Mouse (Mus musculus) heart, embryonic 10.5 days (tissue): Measurements from ENCODE around the gene Olfr90. TPM values are rescaled to one million over a fixed set of nuclear protein-coding genes. Genes with fewer than 3 reads are reported as not detected.
"Not testable (repeated sequence)": the region's sequence is repeated elsewhere in the genome, so short reads cannot be mapped to it uniquely, and the experiment has no call there.

Experiments used
- DNase-seq: peaks from one replicate; pipeline ENCODE4 v3.0.0-alpha.2; 2017; ENCODE audit warnings: low spot score
- H3K27ac ChIP-seq: fragments of 300-500 bp; sonication (generic); 2 replicates; pipeline ENCODE4 v1.5.1; 2016; ENCODE audit warnings: mild to moderate bottlenecking
- H3K27me3 ChIP-seq: fragments of 300-500 bp; sonication (generic); 2 replicates; pipeline ENCODE4 v1.6.1; 2016; ENCODE audit warnings: mild to moderate bottlenecking; ENCODE audit not compliant: poor library complexity, insufficient read depth, severe bottlenecking
- H3K36me3 ChIP-seq: fragments of 300-500 bp; sonication (generic); 2 replicates; pipeline ENCODE4 v1.6.1; 2016; ENCODE audit warnings: mild to moderate bottlenecking, moderate library complexity
- H3K4me1 ChIP-seq: fragments of 300-500 bp; sonication (generic); 2 replicates; pipeline ENCODE4 v1.6.1; 2016; ENCODE audit warnings: mild to moderate bottlenecking
- H3K4me3 ChIP-seq: fragments of 300-500 bp; sonication (generic); 2 replicates; pipeline ENCODE4 v1.5.1; 2016; ENCODE audit warnings: mild to moderate bottlenecking, moderate library complexity
- H3K9me3 ChIP-seq: fragments of 300-500 bp; sonication (generic); 2 replicates; pipeline ENCODE4 v1.6.1; 2016; ENCODE audit warnings: mild to moderate bottlenecking, moderate library complexity
- WGBS: fragments of 180-500 bp; shearing (Covaris S2); methylation state at CpG from one replicate; pipeline ENCODE4 v1.1.7; 2016; 5-methylcytosine and 5-hydroxymethylcytosine counted together
- polyA plus RNA-seq: library from polyadenylated mRNA; unstranded; fragments of >200 nt; fragmentation: Nextera tagmentation; extraction: Ambion mirVana; gene quantifications from 2 replicates; pipeline ENCODE4 v1.2.1, GENCODE M21; 2016

Gene Olfr90
- polyA plus RNA-seq = not detected in 2 replicates

GRCm38 (mm10) chr17:37088399-37088798, at the start of gene Olfr90:
TSS of gene Olfr90 (minus strand) at chr17:37088499.
- no peak for DNase-seq
- no peaks in the 10 kb centered on the region for H3K36me3 ChIP-seq
- H3K27me3 ChIP-seq = no peaks in the 10 kb centered on the region
- H3K9me3 ChIP-seq = no peaks in the 10 kb centered on the region
- H3K27ac ChIP-seq = no peak within 1 kb of the TSS
- no peaks in the 10 kb centered on the region for H3K4me1 ChIP-seq
- no peak within 1 kb of the TSS for H3K4me3 ChIP-seq

GRCm38 (mm10) chr17:37131366-37131765, 43.1 kb upstream of the Olfr90 start:
- H3K4me3 ChIP-seq, H3K9me3 ChIP-seq, H3K4me1 ChIP-seq, H3K27ac ChIP-seq, H3K27me3 ChIP-seq, DNase-seq, H3K36me3 ChIP-seq: not testable (repeated sequence)
- WGBS = 74% methylated on average over 4 of the region's 4 CpGs

- Histone ChIP-seq H3K4me3 (no peak within 1 kb of the TSS), H3K4me1 (no peaks in the 10 kb centered on the region), H3K36me3 (no peaks in the 10 kb centered on the region), H3K27me3 (no peaks in the 10 kb centered on the region), H3K27ac (no peak within 1 kb of the TSS), H3K9me3 (no peaks in the 10 kb centered on the region)
- WGBS = 74% methylated on average over 2 of the region's 2 CpGs
- no peak for DNase-seq
These were observed 31.7 kb upstream of the Olfr90 start, which contains the start of gene Olfr92 for GRCm38 (mm10) chr17:37119988-37120387. TSS of gene Olfr92 (minus strand) at chr17:37120088.

GRCm38 (mm10) chr17:37098178-37098577, 9.9 kb upstream of the Olfr90 start, which contains the start of gene Olfr91:
TSS of gene Olfr91 (minus strand) at chr17:37098278.
- no peak for DNase-seq
- Histone ChIP-seq H3K4me1 (no peaks in the 10 kb centered on the region), H3K27me3 (no peaks in the 10 kb centered on the region), H3K36me3 (no peaks in the 10 kb centered on the region), H3K9me3 (no peaks in the 10 kb centered on the region), H3K27ac (no peak within 1 kb of the TSS), H3K4me3 (no peak within 1 kb of the TSS)
- WGBS = 77% methylated on average over 1 of the region's 1 CpGs

GRCm38 (mm10) chr17:37093289-37093688, 5.0 kb upstream of the Olfr90 start:
- no peak for DNase-seq
- 79% methylated on average over 5 of the region's 5 CpGs for whole genome bisulfite sequencing
- Histone ChIP-seq H3K9me3 (no peaks in the 10 kb centered on the region), H3K4me1 (no peaks in the 10 kb centered on the region), H3K4me3 (no peak overlapping the region), H3K27me3 (no peaks in the 10 kb centered on the region), H3K27ac (no peak overlapping the region), H3K36me3 (no peaks in the 10 kb centered on the region)

GRCm38 (mm10) chr17:37092198-37092597, 3.9 kb upstream of the Olfr90 start:
- DNase-seq = no peak
- WGBS = 72% methylated on average over 1 of the region's 1 CpGs
- Histone ChIP-seq H3K4me1 (no peaks in the 10 kb centered on the region), H3K9me3 (no peaks in the 10 kb centered on the region), H3K36me3 (no peaks in the 10 kb centered on the region), H3K27me3 (no peaks in the 10 kb centered on the region), H3K4me3 (no peak overlapping the region), H3K27ac (no peak overlapping the region)

GRCm38 (mm10) chr17:37085545-37085944, 2.8 kb downstream of the Olfr90 start:
- H3K4me3 ChIP-seq = no peak overlapping the region
- WGBS = 71% methylated on average over 10 of the region's 10 CpGs
- no peaks in the 10 kb centered on the region for H3K27me3 ChIP-seq
- H3K27ac ChIP-seq = no peak overlapping the region
- H3K9me3 ChIP-seq = no peaks in the 10 kb centered on the region
- DNase-seq = no peak
- H3K36me3 ChIP-seq = no peaks in the 10 kb centered on the region
- H3K4me1 ChIP-seq = no peaks in the 10 kb centered on the region

- no peaks in the 10 kb centered on the region for H3K27me3 ChIP-seq
- no peak overlapping the region for H3K4me3 ChIP-seq
- peaks cover 6% of the 10 kb centered on the region; the same call in 1 of the 2 replicates for H3K4me1 ChIP-seq
- H3K9me3 ChIP-seq = no peaks in the 10 kb centered on the region
- WGBS = 59% methylated on average over 5 of the region's 5 CpGs
- no peak overlapping the region for H3K27ac ChIP-seq
- no peaks in the 10 kb centered on the region for H3K36me3 ChIP-seq
- DNase-seq = no peak
These were observed 3.7 kb downstream of the Olfr90 start for GRCm38 (mm10) chr17:37084632-37085031.

- DNase-seq = peak; percentile 88
- Histone ChIP-seq H3K4me1 (peaks cover 6% of the 10 kb centered on the region; the same call in 1 of the 2 replicates), H3K27ac (no peak overlapping the region), H3K27me3 (no peaks in the 10 kb centered on the region), H3K9me3 (no peaks in the 10 kb centered on the region), H3K4me3 (no peak overlapping the region), H3K36me3 (no peaks in the 10 kb centered on the region)
- 4% methylated on average over 8 of the region's 8 CpGs for WGBS
These were observed 5.0 kb downstream of the Olfr90 start for GRCm38 (mm10) chr17:37083327-37083726.

- Histone ChIP-seq H3K9me3 (no peaks in the 10 kb centered on the region), H3K27ac (no peak overlapping the region), H3K4me3 (no peak overlapping the region), H3K4me1 (peaks cover 6% of the 10 kb centered on the region; the same call in 1 of the 2 replicates), H3K27me3 (no peaks in the 10 kb centered on the region), H3K36me3 (0 out of 2 replicates have a peak, but pooled peaks cover 1% of the 10 kb centered on the region)
- no peak for DNase-seq
- WGBS = 87% methylated on average over 4 of the region's 4 CpGs
These were observed 6.6 kb downstream of the Olfr90 start for GRCm38 (mm10) chr17:37081659-37082058.

GRCm38 (mm10) chr17:37080119-37080518, 8.2 kb downstream of the Olfr90 start:
- peaks cover 7% of the 10 kb centered on the region; the same call in 1 of the 2 replicates for H3K36me3 ChIP-seq
- no peaks in the 10 kb centered on the region for H3K9me3 ChIP-seq
- no peak overlapping the region for H3K4me3 ChIP-seq
- no peaks in the 10 kb centered on the region for H3K27me3 ChIP-seq
- H3K4me1 ChIP-seq = peaks cover 6% of the 10 kb centered on the region; the same call in 1 of the 2 replicates
- DNase-seq = no peak
- H3K27ac ChIP-seq = no peak overlapping the region
- WGBS = 15% methylated on average over 5 of the region's 5 CpGs

GRCm38 (mm10) chr17:37078990-37079389, 9.3 kb downstream of the Olfr90 start:
- 32% methylated on average over 2 of the region's 2 CpGs for WGBS
- DNase-seq = no peak
- Histone ChIP-seq H3K9me3 (no peaks in the 10 kb centered on the region), H3K4me1 (peaks cover 6% of the 10 kb centered on the region; the same call in 1 of the 2 replicates), H3K27me3 (no peaks in the 10 kb centered on the region), H3K36me3 (peaks cover 16% of the 10 kb centered on the region), H3K27ac (no peak overlapping the region), H3K4me3 (no peak overlapping the region)

- Histone ChIP-seq H3K27me3 (no peaks in the 10 kb centered on the region), H3K9me3 (no peaks in the 10 kb centered on the region), H3K4me1 (peaks cover 6% of the 10 kb centered on the region; the same call in 1 of the 2 replicates), H3K4me3 (no peak overlapping the region), H3K36me3 (peaks cover 24% of the 10 kb centered on the region), H3K27ac (no peak overlapping the region)
- no peak for DNase-seq
- 32% methylated on average over 1 of the region's 1 CpGs for WGBS
These were observed 10.1 kb downstream of the Olfr90 start for GRCm38 (mm10) chr17:37078193-37078592.

GRCm38 (mm10) chr17:37075766-37076165, 12.5 kb downstream of the Olfr90 start:
- DNase-seq = no peak
- no peak overlapping the region for H3K4me3 ChIP-seq
- no peaks in the 10 kb centered on the region for H3K27me3 ChIP-seq
- no peak overlapping the region for H3K27ac ChIP-seq
- WGBS = 71% methylated on average over 2 of the region's 2 CpGs
- H3K4me1 ChIP-seq = peaks cover 6% of the 10 kb centered on the region; the same call in 1 of the 2 replicates
- no peaks in the 10 kb centered on the region for H3K9me3 ChIP-seq
- peaks cover 41% of the 10 kb centered on the region for H3K36me3 ChIP-seq
